Mouse (Mus musculus) adrenal gland, adult (tissue): ENCODE results near the gene Mras.

Experiments
- DNase-seq, 2 experiments: peaks; one replicate each; pipeline ENCODE4 v3.0.0; 2022 to 2023; ENCODE audit warnings: low spot score in 1 of 2; ENCODE audit not compliant: inconsistent age in 2 of 2

Mras gene

GRCm38 (mm10) chr9:99365906-99366305 lies 71.3 kb downstream of the Mras start:
- DNase-seq, result peak in 1 of 2 experiments; percentile 33

- DNase-seq, result no peak
Measured at GRCm38 (mm10) chr9:99363076-99363475, 74.1 kb downstream of the Mras start.

GRCm38 (mm10) chr9:99361946-99362345 lies 75.2 kb downstream of the Mras start:
- no peak for DNase-seq

- no peak for DNase-seq
Measured at GRCm38 (mm10) chr9:99359012-99359411, 78.2 kb downstream of the Mras start.

- peak; percentile 53 to 77 for DNase-seq
Measured at GRCm38 (mm10) chr9:99357921-99358692, 79.1 kb downstream of the Mras start, which contains the start of gene Esyt3. Esyt3 (minus strand) TSS chr9:99358557.

GRCm38 (mm10) chr9:99357561-99357920 lies 79.6 kb downstream of the Mras start:
- no peak for DNase-seq

- no peak for DNase-seq
Measured at GRCm38 (mm10) chr9:99355971-99356370, 81.2 kb downstream of the Mras start.

- no peak for DNase-seq
Measured at GRCm38 (mm10) chr9:99354796-99355195, 82.4 kb downstream of the Mras start.

GRCm38 (mm10) chr9:99353390-99353789 lies 83.8 kb downstream of the Mras start:
- no peak for DNase-seq

- no peak for DNase-seq
Measured at GRCm38 (mm10) chr9:99352964-99353363, 84.2 kb downstream of the Mras start.

GRCm38 (mm10) chr9:99345351-99345792 lies 91.8 kb downstream of the Mras start:
- peak in 1 of 2 experiments; percentile 39 for DNase-seq

- peak in 1 of 2 experiments; percentile 52 for DNase-seq
Measured at GRCm38 (mm10) chr9:99341600-99341999, 95.6 kb downstream of the Mras start.

GRCm38 (mm10) chr9:99340126-99340525 lies 97.1 kb downstream of the Mras start:
- no peak for DNase-seq

GRCm38 (mm10) chr9:99339182-99339581 lies 98.0 kb downstream of the Mras start:
- no peak for DNase-seq

GRCm38 (mm10) chr9:99338293-99338692 lies 98.9 kb downstream of the Mras start:
- DNase-seq, result no peak

- DNase-seq, result no peak
Measured at GRCm38 (mm10) chr9:99336538-99336937, 100.6 kb downstream of the Mras start.
